Mouse (Mus musculus) kidney, postnatal 25 days (tissue): ENCODE results near the gene Phgr1.
A peak's percentile ranks its signal among the peaks of the same experiment; 100 is the strongest.

ENCODE experiments used
- DNase-seq, 2 experiments: peaks; one replicate each; pipeline ENCODE4 v3.0.0; 2021; ENCODE audit warnings: mixed read lengths in 2 of 2

Gene Phgr1

DNA sequence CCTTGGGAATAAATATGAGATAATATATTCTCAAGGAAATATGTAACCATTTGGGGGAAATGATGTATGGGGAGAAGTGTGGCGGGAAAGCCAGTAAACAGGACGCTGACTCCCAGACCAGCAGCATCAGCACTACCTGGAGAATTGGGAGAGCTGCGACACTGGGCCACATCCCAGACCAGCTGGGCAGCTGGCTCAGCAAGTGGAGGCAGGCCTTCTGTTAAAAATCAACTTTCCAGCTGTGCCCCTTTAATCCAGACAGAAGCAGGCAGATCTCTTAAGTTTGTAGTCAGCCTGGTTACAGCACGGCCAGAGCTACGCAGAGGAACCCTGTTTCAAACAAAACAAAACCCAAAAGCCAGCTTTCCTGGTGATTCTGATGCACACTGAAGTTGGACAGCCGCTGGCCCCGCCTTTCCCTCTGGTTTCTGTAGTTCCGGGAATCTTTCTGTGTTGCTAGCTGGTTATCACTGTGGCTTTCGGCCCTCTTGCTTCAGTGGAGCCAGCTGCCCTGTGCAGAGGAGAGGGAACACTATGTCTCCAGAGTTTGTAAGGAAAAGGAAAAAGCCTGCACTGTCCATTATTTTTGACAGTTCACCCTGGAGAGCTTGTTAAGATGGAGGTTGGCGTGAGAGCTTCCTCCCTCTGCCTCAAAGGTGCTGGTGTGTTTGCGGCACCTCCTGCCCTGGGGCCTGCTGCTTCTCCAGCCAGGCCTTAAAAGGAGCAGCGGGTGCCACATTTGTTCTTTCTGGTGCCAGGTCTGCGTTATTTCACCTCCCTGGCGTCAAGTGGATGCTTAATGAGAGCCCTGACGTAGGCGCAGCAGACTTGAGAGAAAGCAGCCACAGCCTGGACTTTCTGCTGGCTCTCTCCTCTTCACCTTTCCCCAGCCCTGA, 20.4 kb upstream of the Phgr1 start:
- peak in 1 of 2 experiments; percentile 51 for DNase-seq

GRCm38 (mm10) chr2:118752792-118753108, 19.8 kb upstream of the Phgr1 start:
- no peak for DNase-seq

DNA sequence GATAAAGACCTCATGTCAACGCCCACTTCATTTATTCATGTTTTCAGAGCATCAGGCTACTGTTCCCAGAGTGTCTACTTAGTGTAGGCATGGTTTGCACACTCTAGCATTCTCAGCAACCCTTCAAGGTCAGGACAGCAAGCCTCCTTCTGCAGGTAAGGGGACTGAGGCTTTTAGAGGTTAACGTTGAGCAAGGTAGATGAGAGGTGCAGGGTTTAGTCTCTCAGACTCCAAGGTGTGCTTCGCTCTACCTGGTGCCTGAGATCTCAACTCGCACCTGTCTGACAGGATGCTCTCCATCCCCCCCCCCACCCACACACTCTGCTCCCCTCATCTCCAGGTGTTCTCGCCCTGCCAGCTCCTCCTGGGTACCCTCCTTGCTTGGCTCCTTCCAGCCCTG, 18.4 kb upstream of the Phgr1 start:
- DNase-seq = peak in 1 of 2 experiments; percentile 14

- DNase-seq = peak in 1 of 2 experiments; percentile 5
Observed at GRCm38 (mm10) chr2:118755407-118755806, 17.2 kb upstream of the Phgr1 start.

DNA sequence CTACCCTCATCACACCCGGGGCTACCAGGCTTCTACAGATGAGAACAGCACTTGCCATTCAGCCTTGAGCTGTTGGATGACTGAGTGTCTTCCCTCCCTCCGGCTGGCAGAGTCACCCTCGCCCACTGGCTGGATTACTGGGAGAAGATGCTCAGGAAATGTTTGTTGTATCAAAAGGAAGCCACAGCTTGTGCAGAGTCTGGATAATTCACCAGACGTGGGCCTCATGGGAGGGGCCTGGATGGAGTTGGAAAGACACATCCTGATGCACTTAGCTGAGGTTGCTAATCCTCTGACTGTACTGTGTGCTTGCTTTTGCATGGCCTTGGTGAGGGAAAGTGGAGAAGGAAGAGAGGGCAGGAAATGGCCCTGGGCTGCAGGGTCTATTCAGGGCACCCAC, 16.5 kb upstream of the Phgr1 start:
- peak in 1 of 2 experiments; percentile 23 for DNase-seq

DNA sequence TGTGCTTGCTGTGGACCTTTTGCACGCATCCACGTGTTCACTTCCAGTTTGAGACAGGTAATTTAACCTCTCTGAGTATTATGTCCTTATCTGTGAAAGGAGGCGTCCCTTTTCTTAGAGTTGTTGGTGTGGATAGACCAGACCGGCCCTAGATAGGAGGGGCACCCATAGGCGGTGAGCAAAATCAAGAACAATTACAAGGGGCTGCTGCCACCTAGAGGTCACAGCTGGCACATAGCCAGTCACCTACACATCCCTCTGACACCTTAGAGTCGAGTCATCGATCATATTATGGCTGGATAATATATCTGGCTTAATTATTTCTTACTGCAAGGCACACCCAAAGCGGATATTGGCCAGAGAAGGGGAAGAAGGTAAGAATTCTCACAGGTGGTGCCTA, 12.7 kb upstream of the Phgr1 start:
- peak; percentile 74 to 75 for DNase-seq

DNA sequence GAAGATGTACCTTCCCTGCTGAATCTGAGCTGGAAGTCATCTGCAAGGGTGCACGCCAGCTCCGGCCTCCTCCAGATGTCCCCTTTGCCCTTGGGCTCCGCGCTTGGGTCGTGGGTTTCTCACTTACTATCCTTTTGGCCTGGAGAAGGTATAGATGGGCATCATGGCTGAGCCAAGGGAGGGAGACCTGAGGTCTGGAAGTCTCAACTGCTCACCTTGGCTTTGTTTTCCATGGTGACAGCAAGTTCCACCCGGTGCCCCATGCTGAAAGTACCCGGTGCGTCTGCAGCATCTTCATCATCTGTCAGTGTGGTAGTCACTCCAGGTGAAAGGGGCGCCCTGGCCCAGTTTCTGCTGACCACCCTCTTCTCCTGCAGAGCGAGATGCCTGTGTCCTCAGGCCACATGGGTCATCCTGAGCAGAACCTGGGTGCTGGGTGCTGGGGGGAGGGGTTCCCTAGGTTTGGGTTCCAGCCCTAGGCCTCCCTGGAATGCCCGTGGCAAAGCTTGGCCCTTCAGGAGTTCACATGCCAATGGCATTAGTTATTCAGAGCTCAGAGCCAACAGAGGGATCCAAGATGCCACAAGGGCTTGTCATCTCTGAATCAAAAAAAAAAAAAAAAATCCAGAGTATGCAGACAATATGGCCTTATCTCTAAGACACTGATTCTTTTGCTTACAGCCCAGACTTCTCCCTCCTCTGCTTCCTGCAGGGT, 12.1 kb upstream of the Phgr1 start:
- DNase-seq = peak in 1 of 2 experiments; percentile 40

DNA sequence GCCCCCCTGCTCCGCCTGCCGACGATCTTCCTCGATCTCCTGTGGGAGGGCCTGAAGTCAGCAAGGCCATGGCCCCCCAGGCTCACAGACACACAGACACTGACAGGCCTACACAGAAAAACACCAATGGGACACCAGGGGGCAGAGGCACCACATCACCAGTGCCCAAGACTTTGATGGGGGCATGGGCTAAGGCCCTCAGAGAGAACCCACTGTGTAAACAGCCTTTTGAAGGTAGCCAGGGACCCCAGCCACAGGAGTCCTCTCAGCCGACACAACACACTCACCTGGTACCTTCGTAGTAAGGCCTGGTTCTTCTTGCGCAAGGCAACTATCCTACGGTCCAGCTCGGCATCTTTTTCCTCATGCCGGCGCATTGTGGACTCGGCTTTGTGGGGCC, 11.2 kb upstream of the Phgr1 start:
- peak in 1 of 2 experiments; percentile 40 for DNase-seq

GRCm38 (mm10) chr2:118761906-118762783, 10.4 kb upstream of the Phgr1 start, which contains the start of gene Ccdc9b:
Ccdc9b (minus strand) TSS chr2:118762661.
- DNase-seq = peak; percentile 97

GRCm38 (mm10) chr2:118762784-118763148, 9.8 kb upstream of the Phgr1 start:
- no peak for DNase-seq

GRCm38 (mm10) chr2:118763469-118763868, 9.1 kb upstream of the Phgr1 start:
- DNase-seq = peak; percentile 49 to 77

DNA sequence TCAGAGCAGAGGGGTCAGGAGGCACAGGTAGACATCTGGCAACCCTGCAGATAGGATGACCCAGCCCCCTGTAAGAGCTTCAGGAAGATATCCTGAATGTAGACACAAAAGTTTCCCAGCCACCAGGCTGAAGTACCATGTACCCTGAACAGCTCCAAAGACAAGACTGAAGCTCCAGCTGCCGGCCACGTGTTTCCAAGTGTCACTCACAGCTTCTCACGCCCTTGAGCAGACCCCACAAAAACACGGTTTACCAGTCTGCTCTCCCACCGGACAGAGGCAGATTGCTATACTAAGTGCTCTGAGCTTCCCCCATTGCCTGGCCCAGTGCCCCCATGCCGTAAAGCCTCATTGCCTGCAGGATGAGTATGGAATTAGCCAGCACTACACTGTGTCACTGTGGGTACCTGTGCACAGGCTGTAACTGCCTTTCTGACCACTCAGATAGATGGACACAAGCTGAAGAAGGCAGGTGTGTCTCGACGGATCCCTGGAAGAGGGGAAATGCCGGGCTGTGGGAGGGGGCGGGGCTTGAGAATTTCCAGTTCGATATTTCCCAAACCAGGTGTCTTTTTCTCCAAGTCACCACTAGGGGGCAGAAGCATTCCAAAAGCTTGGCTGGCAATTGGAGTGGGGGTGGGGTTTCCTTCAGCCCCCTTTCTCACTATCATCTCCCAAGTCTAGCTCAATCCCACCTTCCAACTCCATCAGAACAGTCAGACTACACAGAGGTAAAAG, 8.3 kb upstream of the Phgr1 start:
- DNase-seq = peak; percentile 46 to 66

- DNase-seq = no peak
Observed at GRCm38 (mm10) chr2:118764875-118765274, 7.7 kb upstream of the Phgr1 start.

GRCm38 (mm10) chr2:118766041-118767033, 6.2 kb upstream of the Phgr1 start:
- peak in 1 of 2 experiments; percentile 40 for DNase-seq

GRCm38 (mm10) chr2:118774536-118774935, 2.0 kb downstream of the Phgr1 start:
- DNase-seq = no peak

- DNase-seq = no peak
Observed at GRCm38 (mm10) chr2:118775396-118775795, 2.8 kb downstream of the Phgr1 start.

GRCm38 (mm10) chr2:118775846-118776245, 3.3 kb downstream of the Phgr1 start:
- DNase-seq = no peak

- DNase-seq = no peak
Observed at GRCm38 (mm10) chr2:118776295-118776694, 3.7 kb downstream of the Phgr1 start.

GRCm38 (mm10) chr2:118778418-118778817, 5.8 kb downstream of the Phgr1 start:
- DNase-seq = peak in 1 of 2 experiments; percentile 20

GRCm38 (mm10) chr2:118779065-118779464, 6.5 kb downstream of the Phgr1 start:
- no peak for DNase-seq
